Comparison of ENCODE assay signal across 8 mouse cellular contexts in genomic region chr16:30599491-30600268, GRCm38 (mm10). TPM values are rescaled to one million over a fixed set of nuclear protein-coding genes. Genes with fewer than 3 reads are reported as not detected.
DNase-seq lines count a peak whose midpoint lies in the region; TF ChIP-seq lines count a peak whose summit lies in the region.

Gene Fam43a, plus strand, starts transcription at chr16:30599723.

- H3K36me3 ChIP-seq in hindbrain, embryonic 10.5 days, result no peaks in the 10 kb centered on the region

- no peaks in the 10 kb centered on the region for H3K9me3 ChIP-seq in hindbrain, embryonic 10.5 days

- peak within 1 kb of the TSS; percentile 64 for H3K4me3 ChIP-seq in cerebellum, adult 2 months (replicated peaks; ENCODE audit: insufficient read depth, low read depth, low read length)
- H3K4me3 ChIP-seq in hindbrain, embryonic 10.5 days, result peak within 1 kb of the TSS; percentile 75

- WGBS in cerebellum, adult 2 months, result under 1% methylated on average over 63 of the region's 63 CpGs
- WGBS in hindbrain, embryonic 10.5 days, result under 1% methylated on average over 63 of the region's 63 CpGs

- TF ChIP-seq POLR2A in cerebellum, adult 2 months (IDR thresholded peaks at IDR 0.05; ENCODE audit: borderline replicate concordance, insufficient read depth, low read length), result peak; percentile 100

- H3K27me3 ChIP-seq in cerebellum, adult 2 months (ENCODE audit: control insufficient read depth, insufficient read depth, low read length), result no peaks in the 10 kb centered on the region
- H3K27me3 ChIP-seq in hindbrain, embryonic 10.5 days (ENCODE audit: insufficient read depth, poor library complexity, severe bottlenecking), result peaks cover 40% of the 10 kb centered on the region

- peak; percentile 74 for DNase-seq in MEL-GATA-1-ER (ENCODE audit: extremely low read depth, low read depth)
- peak; percentile 95 to 96 for DNase-seq in cerebellum, adult 2 months
- DNase-seq in frontal cortex, adult 2 months (ENCODE audit: extremely low spot score in 1 of 2, low spot score in 1 of 2), result peak; percentile 58 to 87
- DNase-seq in hindbrain, embryonic 10.5 days (ENCODE audit: low spot score), result peak; percentile 91
- DNase-seq in layer of hippocampus, postnatal 14 days (ENCODE audit: low spot score in 2 of 2), result peak; percentile 68 to 80
- peak; percentile 92 for DNase-seq in lung, postnatal 14 days
- DNase-seq in ovary, postnatal 36 days (ENCODE audit: low spot score), result peak; percentile 89
- peak; percentile 80 for DNase-seq in thymus, postnatal 14 days

- H3K4me1 ChIP-seq in cerebellum, adult 2 months (ENCODE audit: control insufficient read depth, insufficient read depth, low read length), result peaks cover 5% of the 10 kb centered on the region; the same call in 1 of the 2 replicates
- peaks cover 70% of the 10 kb centered on the region for H3K4me1 ChIP-seq in hindbrain, embryonic 10.5 days (replicated peaks)

- peak within 1 kb of the TSS; percentile 74 for H3K27ac ChIP-seq in cerebellum, adult 2 months (ENCODE audit: insufficient read depth, low read length)
- H3K27ac ChIP-seq in hindbrain, embryonic 10.5 days, result peak within 1 kb of the TSS; percentile 88

- no peak; the same call in 1 of the 2 replicates for TF ChIP-seq CTCF in cerebellum, adult 2 months (IDR thresholded peaks at IDR 0.05; ENCODE audit: borderline replicate concordance, insufficient read depth, low read depth, low read length)

RNA-seq across cellular contexts. Expression of gene Fam43a, which starts in this region (rescaled TPM):
- polyA plus RNA-seq in cerebellum, adult 2 months (2012; rRNA removed), result 15.2 and 16.0 TPM in 2 replicates
- 13.6 and 17.6 TPM in 2 replicates for polyA plus RNA-seq in frontal cortex, adult 2 months (2012; rRNA removed)
- 15.5 and 16.6 TPM in 2 replicates for polyA plus RNA-seq in hindbrain, embryonic 10.5 days (2016; fragmentation: Nextera tagmentation; extraction: Ambion mirVana)
- total RNA-seq in layer of hippocampus, postnatal 14 days (2021), result 10 to 100 TPM; 15.1 to 16.9 TPM

Comparison
In these comparisons a context has a peak if more than half of its experiments do, and no peak if none do; other contexts are left out.
1. Peak in every context shown above with its lines: DNase-seq, H3K4me3 ChIP-seq and H3K27ac ChIP-seq.